Mouse (Mus musculus): ENCODE data around the gene Ccr3. TPM values are rescaled to one million over a fixed set of nuclear protein-coding genes. Genes with fewer than 3 reads are reported as not detected.
"Not testable (repeated sequence)": the region's sequence is repeated elsewhere in the genome, so short reads cannot be mapped to it uniquely, and the experiment has no call there.

Ccr3 gene
- polyA plus RNA-seq, 1 experiment = 0.05 TPM

- H3K27me3 ChIP-seq (ENCODE audit: control insufficient read depth, insufficient read depth, low read length) = no peaks in the 10 kb centered on the region
- H3K27ac ChIP-seq (ENCODE audit: control insufficient read depth, insufficient read depth, low read depth, low read length) = no peak overlapping the region
- no peaks in the 10 kb centered on the region for H3K36me3 ChIP-seq (ENCODE audit: control insufficient read depth, insufficient read depth, low read length)
- no peak for TF ChIP-seq CTCF (IDR thresholded peaks at IDR 0.05; ENCODE audit: control insufficient read depth, insufficient read depth, insufficient replicate concordance, low read depth, low read length)
- no peak for TF ChIP-seq POLR2A (IDR thresholded peaks at IDR 0.05; ENCODE audit: control insufficient read depth, low read depth, low read length)
- H3K4me1 ChIP-seq (ENCODE audit: control insufficient read depth, insufficient read depth, low read length) = no peaks in the 10 kb centered on the region
- no peak overlapping the region for H3K4me3 ChIP-seq (ENCODE audit: control insufficient read depth, low read depth, low read length)
These were observed 46.6 kb downstream of the Ccr3 start for GRCm38 (mm10) chr9:124068098-124069058.

DNA sequence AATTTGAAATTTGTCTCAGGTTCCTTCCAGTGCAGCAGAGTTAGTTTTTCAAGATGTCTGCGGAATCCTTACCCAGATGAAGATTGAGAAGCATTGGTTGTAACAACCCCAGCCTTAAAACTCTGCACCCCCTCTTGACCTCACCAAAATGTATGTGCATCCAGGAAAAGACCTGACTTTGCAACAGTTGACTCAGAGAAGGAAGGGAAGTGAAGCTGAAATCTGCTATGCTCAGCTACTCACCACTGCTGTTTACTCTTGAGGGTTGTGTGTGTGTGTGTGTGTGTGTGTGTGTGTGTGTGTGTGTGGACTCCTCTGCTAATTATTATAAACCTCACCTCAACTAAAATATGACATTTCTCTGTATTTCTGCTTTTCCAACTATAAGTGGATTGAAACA, 49.7 kb downstream of the Ccr3 start:
- H3K36me3 ChIP-seq (ENCODE audit: control insufficient read depth, insufficient read depth, low read length) = no peaks in the 10 kb centered on the region
- TF ChIP-seq CTCF (IDR thresholded peaks at IDR 0.05; ENCODE audit: control insufficient read depth, insufficient read depth, insufficient replicate concordance, low read depth, low read length) (no peak), POLR2A (IDR thresholded peaks at IDR 0.05; ENCODE audit: control insufficient read depth, low read depth, low read length) (no peak)
- H3K4me3 ChIP-seq (ENCODE audit: control insufficient read depth, low read depth, low read length) = no peak overlapping the region
- H3K27ac ChIP-seq (ENCODE audit: control insufficient read depth, insufficient read depth, low read depth, low read length) = no peak overlapping the region
- H3K27me3 ChIP-seq (ENCODE audit: control insufficient read depth, insufficient read depth, low read length) = no peaks in the 10 kb centered on the region
- H3K4me1 ChIP-seq (ENCODE audit: control insufficient read depth, insufficient read depth, low read length) = no peaks in the 10 kb centered on the region

DNA sequence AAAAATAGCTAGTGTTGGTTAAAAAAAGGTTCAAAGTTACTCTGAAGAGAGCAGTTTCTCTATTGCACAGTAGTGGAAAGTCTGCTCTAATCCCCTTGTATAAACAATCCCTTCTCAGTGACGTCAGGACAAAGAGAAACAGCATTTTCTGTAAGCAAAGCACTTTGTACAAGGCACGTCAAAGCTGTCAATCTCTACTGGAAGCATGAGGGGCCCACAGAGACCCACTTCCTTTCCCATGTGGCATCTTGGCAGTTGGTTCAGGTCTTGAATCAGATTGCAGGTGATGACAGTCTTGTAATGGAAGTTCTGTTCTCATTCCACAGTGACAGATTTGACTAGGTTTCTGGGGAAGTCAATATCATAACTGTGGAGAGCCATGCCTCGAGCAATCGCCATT, 58.0 kb downstream of the Ccr3 start:
- no peak for TF ChIP-seq CTCF (IDR thresholded peaks at IDR 0.05; ENCODE audit: control insufficient read depth, insufficient read depth, insufficient replicate concordance, low read depth, low read length)
- no peak for TF ChIP-seq POLR2A (IDR thresholded peaks at IDR 0.05; ENCODE audit: control insufficient read depth, low read depth, low read length)
- no peaks in the 10 kb centered on the region for H3K27me3 ChIP-seq (ENCODE audit: control insufficient read depth, insufficient read depth, low read length)
- no peak overlapping the region for H3K4me3 ChIP-seq (ENCODE audit: control insufficient read depth, low read depth, low read length)
- no peak overlapping the region for H3K27ac ChIP-seq (ENCODE audit: control insufficient read depth, insufficient read depth, low read depth, low read length)
- no peaks in the 10 kb centered on the region for H3K36me3 ChIP-seq (ENCODE audit: control insufficient read depth, insufficient read depth, low read length)
- H3K4me1 ChIP-seq (ENCODE audit: control insufficient read depth, insufficient read depth, low read length) = no peaks in the 10 kb centered on the region

- H3K27me3 ChIP-seq (ENCODE audit: control insufficient read depth, insufficient read depth, low read length); H3K4me3 ChIP-seq (ENCODE audit: control insufficient read depth, low read depth, low read length); H3K4me1 ChIP-seq (ENCODE audit: control insufficient read depth, insufficient read depth, low read length); H3K36me3 ChIP-seq (ENCODE audit: control insufficient read depth, insufficient read depth, low read length); H3K27ac ChIP-seq (ENCODE audit: control insufficient read depth, insufficient read depth, low read depth, low read length): not testable (repeated sequence)
These were observed 58.7 kb downstream of the Ccr3 start for GRCm38 (mm10) chr9:124080471-124080870.

Other genes with a start within 250 kb of the Ccr3 start
- gene Cxcr6, start 215.5 kb upstream of the Ccr3 start, polyA plus RNA-seq (2012; rRNA removed) = 0.05 TPM in 1 of 2 replicates, not detected in the other
- 18.6 and 25.5 TPM in 2 replicates for gene Fyco1, start 170.1 kb upstream of the Ccr3 start, polyA plus RNA-seq (2012; rRNA removed)
- gene Xcr1, start 159.9 kb upstream of the Ccr3 start, polyA plus RNA-seq (2012; rRNA removed) = 0.10 and 0.20 TPM in 2 replicates
- gene Ccr1, start 53.3 kb upstream of the Ccr3 start, polyA plus RNA-seq (2012; rRNA removed) = 0.06 and 0.16 TPM in 2 replicates
- not detected in 2 replicates for gene Ccr1l1, start 43.6 kb upstream of the Ccr3 start, polyA plus RNA-seq (2012; rRNA removed)
- gene Ccr2, start 80.0 kb downstream of the Ccr3 start, polyA plus RNA-seq (2012; rRNA removed) = 0.30 and 0.43 TPM in 2 replicates
- gene Ccr5, start 99.6 kb downstream of the Ccr3 start, polyA plus RNA-seq (2012; rRNA removed) = 0.02 and 0.48 TPM in 2 replicates

Measured in testis, adult 2 months (tissue).